In genomic region chr4:127123391-127123790, GRCm38 (mm10) we compare ENCODE assay signal across 10 mouse cellular contexts. TPM values are rescaled to one million over a fixed set of nuclear protein-coding genes. Genes with fewer than 3 reads are reported as not detected.
DNase-seq lines count a peak whose midpoint lies in the region; ATAC-seq lines count a peak whose summit lies in the region.
"Had no signal": no experiment of that assay in that cellular context is flagged by ENCODE, and none has a peak within 500 bp of the region (broad histone marks: within the 10 kb centered on the region; RNA-seq: fewer than 3 reads in every experiment).

Gene Tmem35b, plus strand, starts transcription at chr4:127123691.

- H3K9ac ChIP-seq in kidney, embryonic 15.5 days, result no peak within 1 kb of the TSS
- no peak within 1 kb of the TSS for H3K9ac ChIP-seq in forebrain, embryonic 14.5 days (ENCODE audit: low read length)

- peaks cover 4% of the 10 kb centered on the region; the same call in 1 of the 2 replicates for H3K79me2 ChIP-seq in macrophage (ENCODE audit: inconsistent target)

- 96% methylated on average over 5 of the region's 5 CpGs for WGBS in kidney, embryonic 15.5 days
- 94% methylated on average over 5 of the region's 5 CpGs for WGBS in forebrain, embryonic 14.5 days
- 95% methylated on average over 5 of the region's 5 CpGs for WGBS in macrophage (ENCODE audit: missing documents)

- peaks cover 9% of the 10 kb centered on the region for H3K4me1 ChIP-seq in kidney, embryonic 15.5 days
- peaks cover 8% of the 10 kb centered on the region; the same call in 1 of the 2 replicates for H3K4me1 ChIP-seq in forebrain, embryonic 14.5 days (ENCODE audit: control insufficient read depth, insufficient read depth, low read length)

- H3K4me2 ChIP-seq in kidney, embryonic 15.5 days, result no peak within 1 kb of the TSS
- no peak within 1 kb of the TSS for H3K4me2 ChIP-seq in forebrain, embryonic 14.5 days (ENCODE audit: low read length)

- H3K36me3 ChIP-seq in kidney, embryonic 15.5 days, result peaks cover 6% of the 10 kb centered on the region; the same call in 1 of the 2 replicates
- H3K36me3 ChIP-seq in forebrain, embryonic 14.5 days (ENCODE audit: control insufficient read depth, insufficient read depth, low read length), result peaks cover 13% of the 10 kb centered on the region
- 0 out of 2 replicates have a peak, but pooled peaks cover 4% of the 10 kb centered on the region for H3K36me3 ChIP-seq in macrophage (ENCODE audit: inconsistent target)

- DNase-seq in kidney, postnatal 25 days, result no peak
- no peak for DNase-seq in adrenal gland, postnatal 14 days
- DNase-seq in forebrain, embryonic 14.5 days (ENCODE audit: low spot score), result no peak
- no peak for DNase-seq in right cerebral cortex, postnatal 10 days (ENCODE audit: low spot score in 2 of 2)
- DNase-seq in cerebellum, adult 9-10 months, result no peak
- no peak for DNase-seq in ovary, postnatal 36 days (ENCODE audit: low spot score)
- DNase-seq: cerebellum, postnatal 36 days; kidney, postnatal 10 days had no signal

- no peak for ATAC-seq in kidney, embryonic 15.5 days (replicated peaks; ENCODE audit: low FRiP score)
- no peak for ATAC-seq in forebrain, embryonic 14.5 days

- no peak within 1 kb of the TSS for H3K4me3 ChIP-seq in kidney, embryonic 15.5 days (replicated peaks)
- H3K4me3 ChIP-seq in forebrain, embryonic 14.5 days (ENCODE audit: low read depth, low read length), result no peak within 1 kb of the TSS
- H3K4me3 ChIP-seq in macrophage (ENCODE audit: inconsistent target), result no peak within 1 kb of the TSS

- H3K27me3 ChIP-seq in kidney, embryonic 15.5 days, result no peaks in the 10 kb centered on the region
- H3K27me3 ChIP-seq in forebrain, embryonic 14.5 days (replicated peaks; ENCODE audit: control insufficient read depth, insufficient read depth, low read length), result no peaks in the 10 kb centered on the region

- no peak within 1 kb of the TSS for H3K27ac ChIP-seq in kidney, embryonic 15.5 days
- H3K27ac ChIP-seq in forebrain, embryonic 14.5 days (ENCODE audit: low read depth, low read length), result no peak within 1 kb of the TSS
- no peak within 1 kb of the TSS for H3K27ac ChIP-seq in macrophage

- H3K9me3 ChIP-seq in kidney, embryonic 15.5 days (replicated peaks), result no peaks in the 10 kb centered on the region
- H3K9me3 ChIP-seq in forebrain, embryonic 14.5 days (replicated peaks; ENCODE audit: control insufficient read depth, low read length), result no peaks in the 10 kb centered on the region

RNA-seq across cellular contexts. Expression of gene Tmem35b, which starts in this region (rescaled TPM):
- 23.8 and 26.1 TPM in 2 replicates for polyA plus RNA-seq in kidney, embryonic 15.5 days (2015; fragmentation: Nextera tagmentation; extraction: Ambion mirVana)
- 11.1 and 12.2 TPM in 2 replicates for total RNA-seq in adrenal gland, postnatal 14 days (2021)
- 12.0 and 13.0 TPM in 2 replicates for polyA plus RNA-seq in forebrain, embryonic 14.5 days (2014; fragmentation: Nextera tagmentation; extraction: Ambion mirVana)
- total RNA-seq in macrophage (2018; cell fraction: chromatin; rRNA removed), result 10 to 100 TPM in 9 of 26 experiments, 1 to 10 TPM in 17; 4.8 to 18.2 (median 8.9) TPM
- 10 to 100 TPM; 19.7 to 28.1 (median 24.3) TPM for total RNA-seq in macrophage (2018; cell fraction: cytosol; rRNA removed)
- total RNA-seq in macrophage (2018; cell fraction: nucleus; rRNA removed), result 10 to 100 TPM in 23 of 26 experiments, 1 to 10 TPM in 3; 2.7 to 36.8 (median 17.1) TPM
- polyA plus RNA-seq in macrophage (2018), result 16.5 to 26.8 TPM (median 18.8 TPM) in 3 replicates
